23 mouse cellular contexts compared by ENCODE assay signal in genomic region chr17:25597537-25597936, GRCm38 (mm10). TPM values are rescaled to one million over a fixed set of nuclear protein-coding genes. Genes with fewer than 3 reads are reported as not detected.
DNase-seq lines count a peak whose midpoint lies in the region; ATAC-seq and TF ChIP-seq lines count a peak whose summit lies in the region.
"Had no signal": no experiment of that assay in that cellular context is flagged by ENCODE, and none has a peak within 500 bp of the region (broad histone marks: within the 10 kb centered on the region; RNA-seq: fewer than 3 reads in every experiment).

No protein-coding gene starts in this region.

- peaks cover 17% of the 10 kb centered on the region for H3K36me3 ChIP-seq in limb, embryonic 10.5 days
- no peaks in the 10 kb centered on the region; the same call in 1 of the 2 replicates for H3K36me3 ChIP-seq in forebrain, embryonic 11.5 days (ENCODE audit: control insufficient read depth, insufficient read depth, low read length)

- no peaks in the 10 kb centered on the region for H3K9me3 ChIP-seq in limb, embryonic 10.5 days (replicated peaks)
- no peaks in the 10 kb centered on the region for H3K9me3 ChIP-seq in forebrain, embryonic 11.5 days (ENCODE audit: control insufficient read depth, low read length)
- H3K9me3 ChIP-seq: embryonic facial prominence, embryonic 13.5 days; heart, embryonic 10.5 days; neural tube, embryonic 12.5 days had no signal

- no peak overlapping the region for H3K4me3 ChIP-seq in bone marrow, adult 2 months (replicated peaks; ENCODE audit: control insufficient read depth, low read depth, low read length)
- H3K4me3 ChIP-seq in limb, embryonic 10.5 days, result no peak overlapping the region
- H3K4me3 ChIP-seq in forebrain, embryonic 11.5 days (ENCODE audit: low read depth, low read length), result no peak overlapping the region
- H3K4me3 ChIP-seq: embryonic facial prominence, embryonic 13.5 days; heart, embryonic 10.5 days; neural tube, embryonic 12.5 days had no signal

- H3K4me2 ChIP-seq in forebrain, embryonic 11.5 days (ENCODE audit: low read depth, low read length, severe bottlenecking), result no peak overlapping the region
- H3K4me2 ChIP-seq: embryonic facial prominence, embryonic 13.5 days; neural tube, embryonic 12.5 days had no signal

- peak; percentile 44 for DNase-seq in cerebellum, adult 9-11 months
- DNase-seq in cerebellum, adult 8-10 months, result no peak
- peak; percentile 61 for DNase-seq in layer of hippocampus, adult 9-11 months
- DNase-seq in layer of hippocampus, postnatal 25 days (ENCODE audit: extremely low spot score in 1 of 2, low spot score in 1 of 2), result no peak
- no peak for DNase-seq in limb, embryonic 10.5 days (ENCODE audit: low spot score)
- DNase-seq in forebrain, embryonic 11.5 days (ENCODE audit: low spot score), result no peak
- no peak for DNase-seq in left cerebral cortex, adult 18-20 months (ENCODE audit: low spot score in 2 of 2)
- DNase-seq: adrenal gland, adult 8-10 months; gastrocnemius, postnatal 36 days; heart, postnatal 10 days; kidney, adult 8-10 months; kidney, postnatal 25 days; liver; lung, adult 18-20 months; lung, postnatal 4 days; right cerebral cortex, postnatal 14 days; thymus, postnatal 4 days had no signal

- WGBS in bone marrow, adult 2 months, result 32% methylated on average over 3 of the region's 3 CpGs
- WGBS in limb, embryonic 10.5 days, result 56% methylated on average over 3 of the region's 3 CpGs
- 80% methylated on average over 3 of the region's 3 CpGs for WGBS in forebrain, embryonic 11.5 days

- H3K27me3 ChIP-seq in limb, embryonic 10.5 days (ENCODE audit: low read depth, poor library complexity, severe bottlenecking), result peaks cover 86% of the 10 kb centered on the region
- H3K27me3 ChIP-seq in forebrain, embryonic 11.5 days (ENCODE audit: control insufficient read depth, insufficient read depth, low read length), result no peaks in the 10 kb centered on the region
- H3K27me3 ChIP-seq: CH12.LX; embryonic facial prominence, embryonic 13.5 days; neural tube, embryonic 12.5 days had no signal

- no peaks in the 10 kb centered on the region; the same call in 1 of the 2 replicates for H3K4me1 ChIP-seq in bone marrow, adult 2 months (ENCODE audit: control insufficient read depth, insufficient read depth, low read length)
- H3K4me1 ChIP-seq in limb, embryonic 10.5 days, result peaks cover 61% of the 10 kb centered on the region
- peaks cover 2% of the 10 kb centered on the region; the same call in 1 of the 2 replicates for H3K4me1 ChIP-seq in forebrain, embryonic 11.5 days (replicated peaks; ENCODE audit: control insufficient read depth, insufficient read depth, low read length)

- ATAC-seq in forebrain, embryonic 11.5 days (replicated peaks; ENCODE audit: low FRiP score), result no peak
- ATAC-seq: inflammation-experienced regulatory T-cells, adult 6 months had no signal

- no peak overlapping the region for H3K9ac ChIP-seq in forebrain, embryonic 11.5 days (ENCODE audit: low read length)
- H3K9ac ChIP-seq: embryonic facial prominence, embryonic 13.5 days; neural tube, embryonic 12.5 days had no signal

- peak overlapping the region; percentile 53 for H3K27ac ChIP-seq in bone marrow, adult 2 months (ENCODE audit: control insufficient read depth, insufficient read depth, low read depth, low read length, poor library complexity)
- H3K27ac ChIP-seq in limb, embryonic 10.5 days, result peak overlapping the region; percentile 12
- no peak overlapping the region for H3K27ac ChIP-seq in forebrain, embryonic 11.5 days (ENCODE audit: low read depth, low read length)
- H3K27ac ChIP-seq: embryonic facial prominence, embryonic 13.5 days; heart, embryonic 10.5 days; neural tube, embryonic 12.5 days had no signal

- no peak for TF ChIP-seq POLR2A in bone marrow, adult 2 months (IDR thresholded peaks at IDR 0.05; ENCODE audit: borderline replicate concordance, control insufficient read depth, low read depth, low read length)

- no peak for TF ChIP-seq CTCF in bone marrow, adult 2 months (IDR thresholded peaks at IDR 0.05; ENCODE audit: control insufficient read depth, insufficient read depth, low read length)

RNA-seq across cellular contexts. Expression of gene Lmf1, which starts 18.7 kb away (rescaled TPM):
- 10 to 100 TPM; 24.9 to 34.0 TPM for total RNA-seq in layer of hippocampus, postnatal 25 days (2021)
- 5.3 and 18.8 TPM in 2 replicates for polyA plus RNA-seq in bone marrow, adult 2 months (2011; ENCODE audit: insufficient read depth, insufficient read length, low replicate concordance, missing spikeins)
- polyA plus RNA-seq in limb, embryonic 10.5 days (2016; fragmentation: Nextera tagmentation; extraction: Ambion mirVana), result 28.9 and 29.0 TPM in 2 replicates
- polyA plus RNA-seq in forebrain, embryonic 11.5 days (2014; fragmentation: Nextera tagmentation; extraction: Ambion mirVana), result 18.3 and 20.7 TPM in 2 replicates
- 10 to 100 TPM; 19.1 to 20.2 TPM for total RNA-seq in left cerebral cortex, adult 18-20 months (2021)

RNA-seq across cellular contexts. Expression of gene Sox8, which starts 27.1 kb away (rescaled TPM):
- total RNA-seq in layer of hippocampus, postnatal 25 days (2021), result 10 to 100 TPM; 61.9 to 67.1 TPM
- 1.2 TPM in 2 replicates for polyA plus RNA-seq in bone marrow, adult 2 months (2011; ENCODE audit: insufficient read depth, insufficient read length, low replicate concordance, missing spikeins)
- 11.1 and 13.1 TPM in 2 replicates for polyA plus RNA-seq in limb, embryonic 10.5 days (2016; fragmentation: Nextera tagmentation; extraction: Ambion mirVana)
- polyA plus RNA-seq in forebrain, embryonic 11.5 days (2014; fragmentation: Nextera tagmentation; extraction: Ambion mirVana), result 7.3 and 7.5 TPM in 2 replicates
- 10 to 100 TPM; 52.1 to 55.2 TPM for total RNA-seq in left cerebral cortex, adult 18-20 months (2021)
- total RNA-seq: CH12.LX had no signal
- polyA plus RNA-seq: inflammation-experienced regulatory T-cells, adult 6 months had no signal

Comparison
In these comparisons a context has a peak if more than half of its experiments do, and no peak if none do; other contexts are left out.
1. DNase-seq: peak in cerebellum, adult 9-11 months (single experiment) and layer of hippocampus, adult 9-11 months (single experiment); none in cerebellum, adult 8-10 months (single experiment), layer of hippocampus, postnatal 25 days (0 of 2), limb, embryonic 10.5 days (single experiment), forebrain, embryonic 11.5 days (single experiment) and left cerebral cortex, adult 18-20 months (0 of 2).